Mouse (Mus musculus) erythroid progenitor cell, adult 5-6 weeks (primary cell): ENCODE results near the gene Tspan9. TPM values are rescaled to one million over a fixed set of nuclear protein-coding genes. Genes with fewer than 3 reads are reported as not detected.

ENCODE experiments used
- total RNA-seq, 2 experiments: library from RNA; stranded (forward) in 1 of 2; stranded (reverse) in 1 of 2; fragments of 150-400 nt in 1 of 2; fragments of 186-747, 209-891 nt in 1 of 2; gene quantifications; 2 replicates each; pipeline versions ENCODE4 v1.2.3 to v1.2.4; 2015 to 2017; ENCODE audit warnings: low replicate concordance in 2 of 2

Tspan9 gene
- total RNA-seq, 2 experiments from 2014 or later, result not detected

Other genes starting within 250 kb of the Tspan9 start
- not detected in 2 replicates for gene Tead4, start 157.2 kb upstream of the Tspan9 start, total RNA-seq (2015; ENCODE audit: low replicate concordance)
- gene Tead4, start 157.2 kb upstream of the Tspan9 start, total RNA-seq (2017; ENCODE audit: low replicate concordance), result not detected in 2 replicates
- gene Tulp3, start 212.3 kb upstream of the Tspan9 start, total RNA-seq (2015; ENCODE audit: low replicate concordance), result 0.84 and 2.9 TPM in 2 replicates
- 2.3 and 3.0 TPM in 2 replicates for gene Tulp3, start 212.3 kb upstream of the Tspan9 start, total RNA-seq (2017; ENCODE audit: low replicate concordance)
- 141 and 176 TPM in 2 replicates for gene Rhno1, start 219.3 kb upstream of the Tspan9 start, total RNA-seq (2015; ENCODE audit: low replicate concordance)
- gene Rhno1, start 219.3 kb upstream of the Tspan9 start, total RNA-seq (2017; ENCODE audit: low replicate concordance), result 147 and 174 TPM in 2 replicates
- gene Foxm1, start 219.4 kb upstream of the Tspan9 start, total RNA-seq (2015; ENCODE audit: low replicate concordance), result 131 and 194 TPM in 2 replicates
- gene Foxm1, start 219.4 kb upstream of the Tspan9 start, total RNA-seq (2017; ENCODE audit: low replicate concordance), result 90.5 and 96.5 TPM in 2 replicates
- not detected in 2 replicates for gene Tex52, start 231.9 kb upstream of the Tspan9 start, total RNA-seq (2015; ENCODE audit: low replicate concordance)
- gene Tex52, start 231.9 kb upstream of the Tspan9 start, total RNA-seq (2017; ENCODE audit: low replicate concordance), result 1.9 and 6.4 TPM in 2 replicates
- not detected in 2 replicates for gene Gm44596, start 231.9 kb upstream of the Tspan9 start, total RNA-seq (2015; ENCODE audit: low replicate concordance)
- gene Gm44596, start 231.9 kb upstream of the Tspan9 start, total RNA-seq (2017; ENCODE audit: low replicate concordance), result not detected in 2 replicates